Mouse (Mus musculus) frontal cortex, postnatal 25 days (tissue): Measurements from ENCODE around the gene Gm2381.
"Not testable (repeated sequence)": the region's sequence is repeated elsewhere in the genome, so short reads cannot be mapped to it uniquely, and the experiment has no call there.

Experiments used
- DNase-seq, 2 experiments: peaks; one replicate each; pipeline ENCODE4 v3.0.0; 2022; ENCODE audit warnings: low spot score in 2 of 2

Gm2381 gene

DNA sequence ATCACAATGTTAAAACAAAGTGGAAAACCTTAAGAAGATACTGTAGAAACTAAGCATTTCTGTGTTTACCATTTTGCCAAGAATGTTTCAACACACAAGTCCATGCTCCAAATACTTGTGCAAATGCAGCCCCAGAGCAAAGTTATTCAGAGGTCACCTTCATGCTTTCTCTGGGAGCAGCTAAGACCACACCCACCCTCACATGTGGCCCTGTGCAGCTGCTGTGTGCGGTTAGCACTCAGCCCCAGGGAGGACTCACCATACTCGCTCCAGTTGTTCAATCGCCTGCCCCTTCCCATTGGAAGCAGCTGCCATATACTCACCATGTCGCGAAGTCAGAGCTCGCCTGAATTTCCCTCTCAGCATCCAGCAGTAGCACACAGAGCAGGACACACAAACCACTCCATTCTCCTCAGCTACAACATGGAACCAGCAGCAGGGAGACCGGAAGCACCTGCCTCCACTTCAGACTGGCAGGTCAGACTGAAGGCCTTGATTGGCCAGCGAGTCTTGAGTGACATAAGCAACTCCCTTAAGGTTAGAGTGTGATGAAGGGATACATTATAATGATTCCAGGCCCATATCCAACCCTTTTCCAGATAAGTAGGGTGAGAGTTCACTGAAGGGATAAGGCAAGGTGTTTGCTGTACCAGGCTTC lies at the start of gene Gm2381:
Gene Gm2381, minus strand, starts transcription at position 434 of the 658 bp plus-strand sequence.
- DNase-seq = not testable (repeated sequence)

- DNase-seq = not testable (repeated sequence)
These were observed 31.0 kb upstream of the Gm2381 start for GRCm38 (mm10) chr7:42898067-42898466.

DNA sequence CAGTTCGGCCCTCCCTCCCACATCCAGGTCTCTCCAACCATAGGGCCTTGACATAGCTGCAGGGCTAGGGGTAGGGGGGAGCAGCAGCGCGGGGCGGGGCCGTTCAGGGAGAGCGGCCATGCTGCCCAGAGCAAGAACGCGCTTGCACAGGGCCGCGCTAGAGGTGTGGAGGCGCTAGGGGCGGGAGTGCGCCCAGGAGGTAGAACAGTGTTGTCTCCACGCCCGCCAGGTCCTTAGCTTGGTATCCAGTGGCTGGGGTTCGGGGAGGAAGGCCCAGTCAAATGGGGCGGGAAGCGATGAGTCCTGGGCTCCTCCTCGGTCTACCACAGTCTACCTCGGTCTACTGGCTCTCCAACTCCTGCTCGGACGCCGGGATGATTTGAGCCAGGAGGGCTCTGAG lies 11.1 kb upstream of the Gm2381 start:
- DNase-seq = no peak

- not testable (repeated sequence) for DNase-seq
These were observed 28.7 kb downstream of the Gm2381 start for GRCm38 (mm10) chr7:42838366-42838765.

DNA sequence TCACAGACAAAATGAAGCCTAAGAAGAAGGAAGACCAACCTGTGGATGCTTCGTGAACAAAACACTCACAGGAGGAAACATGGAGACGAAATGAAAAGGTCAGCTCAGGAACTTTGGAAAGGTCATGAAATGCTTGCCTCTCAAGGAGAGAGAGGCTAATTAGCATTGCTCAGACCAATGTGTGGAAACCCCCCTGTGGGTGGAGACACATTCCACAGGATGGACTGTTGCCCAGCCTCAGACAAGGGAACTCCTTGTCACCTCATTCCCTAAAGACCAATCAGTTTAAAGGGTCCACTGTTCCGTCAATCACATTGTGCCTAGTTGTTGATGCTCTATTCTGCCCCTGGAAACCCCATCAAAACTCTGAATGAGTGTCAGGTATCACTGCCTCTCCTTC lies 34.8 kb downstream of the Gm2381 start:
- DNase-seq = no peak

GRCm38 (mm10) chr7:42793425-42793824 lies 73.6 kb downstream of the Gm2381 start, which contains the start of gene Vmn2r62:
Gene Vmn2r62, minus strand, starts transcription at chr7:42793525.
- not testable (repeated sequence) for DNase-seq
